Mouse (Mus musculus): Measurements from ENCODE around the gene Foxc1.

Foxc1 gene

GRCm38 (mm10) chr13:31806428-31806832 lies at the start of gene Foxc1:
TSS of gene Foxc1 (plus strand) at chr13:31806633.
- peak; percentile 89 for DNase-seq (ENCODE audit: low read depth)

GRCm38 (mm10) chr13:31760411-31760810 lies 46.0 kb upstream of the Foxc1 start:
- DNase-seq (ENCODE audit: low read depth), result no peak

GRCm38 (mm10) chr13:31761057-31761456 lies 45.4 kb upstream of the Foxc1 start:
- no peak for DNase-seq (ENCODE audit: low read depth)

GRCm38 (mm10) chr13:31764419-31764818 lies 42.0 kb upstream of the Foxc1 start:
- DNase-seq (ENCODE audit: low read depth), result no peak

GRCm38 (mm10) chr13:31765564-31765963 lies 40.9 kb upstream of the Foxc1 start:
- no peak for DNase-seq (ENCODE audit: low read depth)

GRCm38 (mm10) chr13:31772882-31773281 lies 33.6 kb upstream of the Foxc1 start:
- DNase-seq (ENCODE audit: low read depth), result no peak

- no peak for DNase-seq (ENCODE audit: low read depth)
Observed at GRCm38 (mm10) chr13:31775762-31776161, 30.7 kb upstream of the Foxc1 start.

- no peak for DNase-seq (ENCODE audit: low read depth)
Observed at GRCm38 (mm10) chr13:31779281-31779981, 27.0 kb upstream of the Foxc1 start.

- no peak for DNase-seq (ENCODE audit: low read depth)
Observed at GRCm38 (mm10) chr13:31780299-31780698, 26.1 kb upstream of the Foxc1 start.

- DNase-seq (ENCODE audit: low read depth), result no peak
Observed at GRCm38 (mm10) chr13:31782063-31782462, 24.4 kb upstream of the Foxc1 start.

GRCm38 (mm10) chr13:31784757-31785156 lies 21.7 kb upstream of the Foxc1 start:
- DNase-seq (ENCODE audit: low read depth), result no peak

GRCm38 (mm10) chr13:31792480-31793132 lies 13.8 kb upstream of the Foxc1 start:
- DNase-seq (ENCODE audit: low read depth), result peak; percentile 77

- DNase-seq (ENCODE audit: low read depth), result peak; percentile 27
Observed at GRCm38 (mm10) chr13:31793163-31793562, 13.3 kb upstream of the Foxc1 start.

GRCm38 (mm10) chr13:31797346-31797745 lies 9.1 kb upstream of the Foxc1 start:
- no peak for DNase-seq (ENCODE audit: low read depth)

GRCm38 (mm10) chr13:31798075-31798474 lies 8.4 kb upstream of the Foxc1 start:
- DNase-seq (ENCODE audit: low read depth), result no peak

- DNase-seq (ENCODE audit: low read depth), result peak; percentile 72
Observed at GRCm38 (mm10) chr13:31800581-31801576, 5.6 kb upstream of the Foxc1 start.

GRCm38 (mm10) chr13:31801703-31802305 lies 4.6 kb upstream of the Foxc1 start:
- DNase-seq (ENCODE audit: low read depth), result no peak

- no peak for DNase-seq (ENCODE audit: low read depth)
Observed at GRCm38 (mm10) chr13:31802447-31802846, 4.0 kb upstream of the Foxc1 start.

GRCm38 (mm10) chr13:31803166-31804093 lies 3.0 kb upstream of the Foxc1 start:
- no peak for DNase-seq (ENCODE audit: low read depth)

- DNase-seq (ENCODE audit: low read depth), result no peak
Observed at GRCm38 (mm10) chr13:31804571-31804970, 1.9 kb upstream of the Foxc1 start.

Measured in 416B (cell line).